Mouse (Mus musculus) heart, adult 2 months (tissue): ENCODE data around the gene Nsd1. TPM values are rescaled to one million over a fixed set of nuclear protein-coding genes. Genes with fewer than 3 reads are reported as not detected.
"Not testable (repeated sequence)": the region's sequence is repeated elsewhere in the genome, so short reads cannot be mapped to it uniquely, and the experiment has no call there.

Source experiments
- DNase-seq, 2 experiments: peaks; one replicate each; pipeline ENCODE4 v3.0.0; 2021
- H3K27ac ChIP-seq: fragments of 200-600 bp; 2 replicates; pipeline ENCODE4 v1.8.1; 2022
- H3K27me3 ChIP-seq: fragments of 200-500 bp; 2 replicates; pipeline ENCODE4 v1.6.1; 2012; ENCODE audit warnings: mild to moderate bottlenecking, low read length, inconsistent platforms, mixed read lengths; ENCODE audit not compliant: control insufficient read depth, insufficient read depth
- H3K36me3 ChIP-seq: fragments of 200-500 bp; 2 replicates; pipeline ENCODE4 v1.6.1; 2012; ENCODE audit warnings: low read length, inconsistent platforms; ENCODE audit not compliant: control insufficient read depth, insufficient read depth
- H3K4me1 ChIP-seq: fragments of 200-500 bp; 2 replicates; pipeline ENCODE4 v1.6.1; 2011; ENCODE audit warnings: low read length; ENCODE audit not compliant: control insufficient read depth, insufficient read depth
- H3K4me3 ChIP-seq: fragments of 200-600 bp; 2 replicates; pipeline ENCODE4 v1.8.1; 2022
- H3K79me2 ChIP-seq: fragments of 200-500 bp; replicated peaks from 2 replicates; pipeline ENCODE4 v1.6.1; 2012; ENCODE audit warnings: mild to moderate bottlenecking, inconsistent platforms, low read length, moderate library complexity, mixed read lengths; ENCODE audit not compliant: control insufficient read depth, insufficient read depth
- H3K9ac ChIP-seq: fragments of 200-500 bp; 2 replicates; pipeline ENCODE4 v1.6.1; 2012; ENCODE audit warnings: low read depth, mild to moderate bottlenecking, control low read depth, inconsistent platforms, low read length, mixed read lengths
- CTCF ChIP-seq: fragments of 200-600 bp; IDR thresholded peaks from 2 replicates; pipeline ENCODE4 v1.8.1; 2022; ENCODE audit warnings: antibody characterized with exemption, mild to moderate bottlenecking, moderate library complexity
- EP300 ChIP-seq: fragments of 200-500 bp; IDR thresholded peaks from 2 replicates; pipeline ENCODE4 v1.6.1; 2011; ENCODE audit warnings: low read depth, low read length, control low read depth; ENCODE audit not compliant: insufficient read depth
- POLR2A ChIP-seq: fragments of 200-500 bp; IDR thresholded peaks from 2 replicates; pipeline ENCODE4 v1.6.1; 2011; ENCODE audit warnings: mild to moderate bottlenecking, low read depth, low read length, control low read depth; ENCODE audit not compliant: insufficient read depth
- WGBS: fragments of 180-500 bp; shearing (Covaris S2); methylation state at CpG from one replicate; pipeline ENCODE4 v1.1.7; 2018; 5-methylcytosine and 5-hydroxymethylcytosine counted together
- intact Hi-C: fragments of 180-260 bp; cut with DNase I; formaldehyde crosslinking; loops from one replicate; pipeline ENCODE4 v1.15.1; 2025
- polyA plus RNA-seq: library from polyadenylated mRNA; depleted of rRNA; stranded (reverse); fragments of >200 nt; gene quantifications from 2 replicates; pipeline ENCODE4 v1.2.3, GENCODE M21; 2012
- total RNA-seq, 2 experiments: library from RNA; stranded (reverse); gene quantifications; 2 replicates each; pipeline ENCODE4 v1.2.3; 2021

Gene Nsd1
- total and polyA plus RNA-seq, 3 experiments: 11.0 to 55.8 (median 52.5) TPM

- H3K36me3 ChIP-seq: no peaks in the 10 kb centered on the region
- H3K27ac ChIP-seq: no peak overlapping the region
- intact Hi-C loops: loop anchor here (5.0 kb wide), 3 partner anchors 34 to 139 kb away; partner anchors contain the start of genes Prelid1 and Rab24
- TF ChIP-seq CTCF: no peak
- H3K9ac ChIP-seq: no peak overlapping the region
- no peaks in the 10 kb centered on the region; the same call in 1 of the 2 replicates for H3K4me1 ChIP-seq
- H3K27me3 ChIP-seq: no peaks in the 10 kb centered on the region
- no peaks in the 10 kb centered on the region for H3K79me2 ChIP-seq
- no peak for DNase-seq
- 78% methylated on average over 6 of the region's 6 CpGs for WGBS
- no peak overlapping the region for H3K4me3 ChIP-seq
Observed at GRCm38 (mm10) chr13:55183382-55183781, 26.2 kb upstream of the Nsd1 start.

GRCm38 (mm10) chr13:55187062-55187461, 22.5 kb upstream of the Nsd1 start:
- H3K4me1 ChIP-seq, H3K27me3 ChIP-seq, DNase-seq, intact Hi-C loops, H3K27ac ChIP-seq, H3K79me2 ChIP-seq, H3K9ac ChIP-seq, H3K4me3 ChIP-seq, H3K36me3 ChIP-seq: not testable (repeated sequence)
- 11% methylated on average over 4 of the region's 9 CpGs for WGBS

GRCm38 (mm10) chr13:55189531-55190107, 20.0 kb upstream of the Nsd1 start:
- Histone ChIP-seq H3K4me1 (peaks cover 2% of the 10 kb centered on the region; the same call in 1 of the 2 replicates), H3K27ac (peak overlapping the region; percentile 91), H3K9ac (peak overlapping the region; percentile 52), H3K36me3 (no peaks in the 10 kb centered on the region), H3K4me3 (peak overlapping the region; percentile 58), H3K79me2 (no peaks in the 10 kb centered on the region), H3K27me3 (no peaks in the 10 kb centered on the region)
- 15% methylated on average over 12 of the region's 12 CpGs for WGBS
- DNase-seq: no peak
- TF ChIP-seq POLR2A: no peak
- TF ChIP-seq CTCF: no peak
- TF ChIP-seq EP300: no peak
- intact Hi-C loops: loop anchor here (2.0 kb wide), 1 partner anchor 19 kb away; the partner anchor contains the start of gene Nsd1

GRCm38 (mm10) chr13:55190121-55190868, 19.3 kb upstream of the Nsd1 start:
- H3K9ac ChIP-seq: peak overlapping the region; percentile 53
- WGBS: 3% methylated on average over 34 of the region's 34 CpGs
- intact Hi-C loops: loop anchor here (2.0 kb wide), 1 partner anchor 19 kb away; the partner anchor contains the start of gene Nsd1

GRCm38 (mm10) chr13:55191535-55191934, 18.0 kb upstream of the Nsd1 start:
- 97% methylated on average over 5 of the region's 5 CpGs for WGBS
- Histone ChIP-seq H3K4me3 (no peak overlapping the region), H3K27me3 (no peaks in the 10 kb centered on the region), H3K27ac (no peak overlapping the region), H3K9ac (no peak overlapping the region), H3K79me2 (no peaks in the 10 kb centered on the region), H3K4me1 (peaks cover 2% of the 10 kb centered on the region; the same call in 1 of the 2 replicates), H3K36me3 (no peaks in the 10 kb centered on the region)
- TF ChIP-seq EP300: no peak
- no peak for TF ChIP-seq POLR2A
- no peak for TF ChIP-seq CTCF
- DNase-seq: no peak
- intact Hi-C loops: loop anchor here (2.0 kb wide), 1 partner anchor 17 kb away; the partner anchor contains the start of gene Nsd1

More at GRCm38 (mm10) chr13:55190121-55190868, 19.3 kb upstream of the Nsd1 start:
- DNase-seq: peak; percentile 91 to 95
- peak overlapping the region; percentile 58 for H3K4me3 ChIP-seq
- H3K79me2 ChIP-seq: no peaks in the 10 kb centered on the region
- peaks cover 2% of the 10 kb centered on the region; the same call in 1 of the 2 replicates for H3K4me1 ChIP-seq
- no peaks in the 10 kb centered on the region for H3K36me3 ChIP-seq
- H3K27ac ChIP-seq: peak overlapping the region; percentile 91
- TF ChIP-seq CTCF: peak; percentile 89
- peak; percentile 77 for TF ChIP-seq POLR2A
- peak; percentile 67; the same call in 1 of the 2 replicates for TF ChIP-seq EP300
- H3K27me3 ChIP-seq: no peaks in the 10 kb centered on the region

- H3K27me3 ChIP-seq, H3K4me3 ChIP-seq, H3K27ac ChIP-seq, H3K36me3 ChIP-seq, intact Hi-C loops, DNase-seq, H3K79me2 ChIP-seq, H3K4me1 ChIP-seq, H3K9ac ChIP-seq: not testable (repeated sequence)
- WGBS: 92% methylated on average over 4 of the region's 4 CpGs
Observed at GRCm38 (mm10) chr13:55202758-55203157, 6.8 kb upstream of the Nsd1 start.
